Mouse (Mus musculus) kidney, postnatal 0 days (tissue): ENCODE measurements at regions not wholly inside any gene's neighbourhood (a gene's known extent, or its start where the extent isn't known, plus 50 kb on each side); places are given as distances from the start of the nearest gene placed in this dataset.

ENCODE experiments used
- ATAC-seq: fragments of 200-750 bp; cut with Nextera tagmentation; replicated peaks from 2 replicates; pipeline ENCODE4 v1.8.0; 2017; ENCODE audit warnings: low read depth, moderate number of reproducible peaks, moderate TSS enrichment, moderate library complexity; ENCODE audit not compliant: low FRiP score
- DNase-seq: peaks from one replicate; pipeline ENCODE4 v3.0.0-alpha.2; 2016; ENCODE audit warnings: low spot score
- H3K27ac ChIP-seq: fragments of 300-500 bp; sonication (generic); 2 replicates; pipeline ENCODE4 v1.5.1; 2014; ENCODE audit warnings: mild to moderate bottlenecking
- H3K27me3 ChIP-seq: fragments of 300-500 bp; sonication (generic); 2 replicates; pipeline ENCODE4 v1.6.1; 2014; ENCODE audit warnings: low read length, mixed read lengths; ENCODE audit not compliant: insufficient read depth
- H3K36me3 ChIP-seq: fragments of 300-500 bp; sonication (generic); 2 replicates; pipeline ENCODE4 v1.6.1; 2014; ENCODE audit warnings: low read length, mixed read lengths; ENCODE audit not compliant: insufficient read depth
- H3K4me1 ChIP-seq: fragments of 300-500 bp; sonication (generic); replicated peaks from 2 replicates; pipeline ENCODE4 v1.6.1; 2014; ENCODE audit warnings: antibody characterized with exemption, low read length, mixed read lengths; ENCODE audit not compliant: insufficient read depth
- H3K4me2 ChIP-seq: fragments of 300-500 bp; sonication (generic); 2 replicates; pipeline ENCODE4 v1.6.1; 2014; ENCODE audit warnings: mild to moderate bottlenecking, low read length, moderate library complexity, mixed read lengths
- H3K4me3 ChIP-seq: fragments of 300-500 bp; sonication (generic); replicated peaks from 2 replicates; pipeline ENCODE4 v1.5.1; 2014; ENCODE audit warnings: low read depth, low read length
- H3K9ac ChIP-seq: fragments of 300-500 bp; sonication (generic); 2 replicates; pipeline ENCODE4 v1.6.1; 2014; ENCODE audit warnings: low read depth, low read length
- H3K9me3 ChIP-seq: fragments of 300-500 bp; sonication (generic); replicated peaks from 2 replicates; pipeline ENCODE4 v1.6.1; 2016; ENCODE audit warnings: low read length, inconsistent platforms, mixed read lengths
- CTCF ChIP-seq: IDR thresholded peaks from 2 replicates; pipeline ENCODE4 v1.5.1; 2016; ENCODE audit warnings: antibody characterized with exemption, low read depth, mild to moderate bottlenecking, moderate library complexity
- WGBS: fragments of 180-500 bp; shearing (Covaris S2); extraction: QIAGEN DNeasy Blood & Tissue Kit; methylation state at CpG from one replicate; pipeline ENCODE4 v1.1.7; 2014; 5-methylcytosine and 5-hydroxymethylcytosine counted together

- DNase-seq (no peak), ATAC-seq (no peak)
- TF ChIP-seq CTCF = no peak
- no peak overlapping the region for H3K4me3 ChIP-seq
- no peaks in the 10 kb centered on the region for H3K4me1 ChIP-seq
- no peak overlapping the region for H3K27ac ChIP-seq
- H3K27me3 ChIP-seq = no peaks in the 10 kb centered on the region
- H3K4me2 ChIP-seq = no peak overlapping the region
- no peaks in the 10 kb centered on the region for H3K9me3 ChIP-seq
- no peak overlapping the region for H3K9ac ChIP-seq
- no peaks in the 10 kb centered on the region for H3K36me3 ChIP-seq
- 79% methylated on average over 5 of the region's 5 CpGs for WGBS
These were observed 51.1 kb upstream of the Lrrc52 start for GRCm38 (mm10) chr1:167517611-167518110.

- no peaks in the 10 kb centered on the region for H3K4me1 ChIP-seq
- H3K9me3 ChIP-seq = no peaks in the 10 kb centered on the region
- TF ChIP-seq CTCF = no peak
- H3K36me3 ChIP-seq = no peaks in the 10 kb centered on the region
- no peaks in the 10 kb centered on the region for H3K27me3 ChIP-seq
- H3K9ac ChIP-seq = no peak overlapping the region
- no peak for ATAC-seq
- no peak overlapping the region for H3K4me3 ChIP-seq
- WGBS = 85% methylated on average over 7 of the region's 7 CpGs
- DNase-seq = no peak
- no peak overlapping the region for H3K27ac ChIP-seq
- no peak overlapping the region for H3K4me2 ChIP-seq
These were observed 57.3 kb upstream of the Lrrc52 start for GRCm38 (mm10) chr1:167523881-167524280.

GRCm38 (mm10) chr1:167532571-167533331, 65.4 kb upstream of the Rxrg start:
- Histone ChIP-seq H3K36me3 (no peaks in the 10 kb centered on the region), H3K4me3 (no peak overlapping the region), H3K27me3 (no peaks in the 10 kb centered on the region), H3K9me3 (no peaks in the 10 kb centered on the region), H3K27ac (no peak overlapping the region), H3K4me2 (no peak overlapping the region), H3K4me1 (0 out of 2 replicates have a peak, but pooled peaks cover 4% of the 10 kb centered on the region), H3K9ac (no peak overlapping the region)
- WGBS = 26% methylated on average over 12 of the region's 12 CpGs
- ATAC-seq (no peak), DNase-seq (peak; percentile 31)
- no peak for TF ChIP-seq CTCF

- Histone ChIP-seq H3K36me3 (no peaks in the 10 kb centered on the region), H3K27me3 (no peaks in the 10 kb centered on the region), H3K4me1 (no peaks in the 10 kb centered on the region), H3K4me2 (no peak overlapping the region), H3K9me3 (no peaks in the 10 kb centered on the region), H3K27ac (no peak overlapping the region), H3K9ac (no peak overlapping the region), H3K4me3 (no peak overlapping the region)
- WGBS = 90% methylated on average over 2 of the region's 2 CpGs
- no peak for DNase-seq
- no peak for TF ChIP-seq CTCF
- ATAC-seq = no peak
These were observed 52.2 kb upstream of the Rxrg start for GRCm38 (mm10) chr1:167546000-167546399.

GRCm38 (mm10) chr1:167547248-167547647, 50.9 kb upstream of the Rxrg start:
- DNase-seq (no peak), ATAC-seq (no peak)
- Histone ChIP-seq H3K9me3 (no peaks in the 10 kb centered on the region), H3K4me2 (no peak overlapping the region), H3K4me1 (0 out of 2 replicates have a peak, but pooled peaks cover 3% of the 10 kb centered on the region), H3K4me3 (no peak overlapping the region), H3K27me3 (no peaks in the 10 kb centered on the region), H3K27ac (no peak overlapping the region), H3K9ac (no peak overlapping the region), H3K36me3 (no peaks in the 10 kb centered on the region)
- WGBS = 87% methylated on average over 5 of the region's 5 CpGs
- no peak for TF ChIP-seq CTCF
